ENCODE assay signal across 11 mouse cellular contexts in genomic region chr13:107218351-107218750, GRCm38 (mm10).
DNase-seq lines count a peak whose midpoint lies in the region; ATAC-seq and TF ChIP-seq lines count a peak whose summit lies in the region.
"Had no signal": no experiment of that assay in that cellular context is flagged by ENCODE, and none has a peak within 500 bp of the region (broad histone marks: within the 10 kb centered on the region; RNA-seq: fewer than 3 reads in every experiment).

No protein-coding gene starts in this region.

- H3K36me3 ChIP-seq in heart, adult 2 months (ENCODE audit: control insufficient read depth, insufficient read depth, low read length), result no peaks in the 10 kb centered on the region
- H3K36me3 ChIP-seq in forebrain, embryonic 12.5 days (replicated peaks), result no peaks in the 10 kb centered on the region
- no peaks in the 10 kb centered on the region for H3K36me3 ChIP-seq in intestine, embryonic 15.5 days
- H3K36me3 ChIP-seq: heart, embryonic 13.5 days had no signal

- H3K27ac ChIP-seq in heart, adult 2 months, result no peak overlapping the region
- no peak overlapping the region for H3K27ac ChIP-seq in forebrain, embryonic 12.5 days
- no peak overlapping the region for H3K27ac ChIP-seq in intestine, embryonic 15.5 days
- H3K27ac ChIP-seq: heart, embryonic 13.5 days had no signal

- H3K9me3 ChIP-seq in forebrain, embryonic 12.5 days, result no peaks in the 10 kb centered on the region
- H3K9me3 ChIP-seq in intestine, embryonic 15.5 days, result no peaks in the 10 kb centered on the region
- H3K9me3 ChIP-seq: heart, embryonic 13.5 days had no signal

- DNase-seq in heart, adult 11 months, result peak; percentile 21
- no peak for DNase-seq in heart, adult 2 months
- DNase-seq in layer of hippocampus, adult 9-11 months, result peak; percentile 80
- peak; percentile 79 to 87 for DNase-seq in right cerebral cortex, postnatal 10 days (ENCODE audit: low spot score in 2 of 2)
- DNase-seq in spleen, postnatal 14 days (ENCODE audit: low spot score in 2 of 2), result no peak
- no peak for DNase-seq in gastrocnemius, postnatal 36 days
- DNase-seq: thymus, adult 2 months had no signal

- no peak for TF ChIP-seq CTCF in heart, adult 2 months (IDR thresholded peaks at IDR 0.05)

- H3K79me2 ChIP-seq in heart, adult 2 months (replicated peaks; ENCODE audit: control insufficient read depth, insufficient read depth, low read length), result no peaks in the 10 kb centered on the region

- TF ChIP-seq POLR2A in heart, adult 2 months (IDR thresholded peaks at IDR 0.05; ENCODE audit: insufficient read depth, low read depth, low read length), result no peak

- H3K4me3 ChIP-seq in heart, adult 2 months, result no peak overlapping the region
- H3K4me3 ChIP-seq in forebrain, embryonic 12.5 days (replicated peaks), result no peak overlapping the region
- H3K4me3 ChIP-seq in intestine, embryonic 15.5 days (replicated peaks), result no peak overlapping the region
- H3K4me3 ChIP-seq: heart, embryonic 13.5 days had no signal

- 66% methylated on average over 8 of the region's 8 CpGs for WGBS in heart, adult 2 months
- 45% methylated on average over 8 of the region's 8 CpGs for WGBS in forebrain, embryonic 12.5 days
- WGBS in intestine, embryonic 15.5 days, result 64% methylated on average over 8 of the region's 8 CpGs

- H3K9ac ChIP-seq in heart, adult 2 months (ENCODE audit: low read depth, low read length), result no peak overlapping the region
- no peak overlapping the region for H3K9ac ChIP-seq in forebrain, embryonic 12.5 days
- no peak overlapping the region for H3K9ac ChIP-seq in intestine, embryonic 15.5 days
- H3K9ac ChIP-seq: heart, embryonic 13.5 days had no signal

- H3K4me2 ChIP-seq in forebrain, embryonic 12.5 days, result no peak overlapping the region
- H3K4me2 ChIP-seq in intestine, embryonic 15.5 days (replicated peaks), result no peak overlapping the region
- H3K4me2 ChIP-seq: heart, embryonic 13.5 days had no signal

- no peak for TF ChIP-seq EP300 in heart, adult 2 months (IDR thresholded peaks at IDR 0.05; ENCODE audit: insufficient read depth, low read depth, low read length)

- ATAC-seq in forebrain, embryonic 12.5 days (ENCODE audit: low FRiP score), result 0 out of 2 replicates have a peak, but pooled peaks have one; percentile 30
- ATAC-seq in intestine, embryonic 15.5 days, result no peak
- ATAC-seq: inflammation-experienced regulatory T-cells, adult 6 months had no signal

- H3K4me1 ChIP-seq in heart, adult 2 months (ENCODE audit: control insufficient read depth, insufficient read depth, low read length), result no peaks in the 10 kb centered on the region
- H3K4me1 ChIP-seq in forebrain, embryonic 12.5 days, result no peaks in the 10 kb centered on the region; the same call in 1 of the 2 replicates
- H3K4me1 ChIP-seq in intestine, embryonic 15.5 days (replicated peaks), result no peaks in the 10 kb centered on the region
- H3K4me1 ChIP-seq: heart, embryonic 13.5 days had no signal

- no peaks in the 10 kb centered on the region for H3K27me3 ChIP-seq in heart, adult 2 months (ENCODE audit: control insufficient read depth, insufficient read depth, low read length)
- no peaks in the 10 kb centered on the region; the same call in 1 of the 2 replicates for H3K27me3 ChIP-seq in forebrain, embryonic 12.5 days
- no peaks in the 10 kb centered on the region for H3K27me3 ChIP-seq in intestine, embryonic 15.5 days (replicated peaks)
- H3K27me3 ChIP-seq: heart, embryonic 13.5 days had no signal

- intact Hi-C loops in heart, adult 2 months (cut with DNase I), result no loop called here
- intact Hi-C loops in gastrocnemius, postnatal 36 days (cut with DNase I), result no loop called here

Comparison
In these comparisons a context has a peak if more than half of its experiments do, and no peak if none do; other contexts are left out.
1. DNase-seq: peak in heart, adult 11 months (single experiment), layer of hippocampus, adult 9-11 months (single experiment) and right cerebral cortex, postnatal 10 days (2 of 2); none in heart, adult 2 months (0 of 2), spleen, postnatal 14 days (0 of 2) and gastrocnemius, postnatal 36 days (0 of 2).